Mouse (Mus musculus): ENCODE data around the gene Cdc42se1.

DNA sequence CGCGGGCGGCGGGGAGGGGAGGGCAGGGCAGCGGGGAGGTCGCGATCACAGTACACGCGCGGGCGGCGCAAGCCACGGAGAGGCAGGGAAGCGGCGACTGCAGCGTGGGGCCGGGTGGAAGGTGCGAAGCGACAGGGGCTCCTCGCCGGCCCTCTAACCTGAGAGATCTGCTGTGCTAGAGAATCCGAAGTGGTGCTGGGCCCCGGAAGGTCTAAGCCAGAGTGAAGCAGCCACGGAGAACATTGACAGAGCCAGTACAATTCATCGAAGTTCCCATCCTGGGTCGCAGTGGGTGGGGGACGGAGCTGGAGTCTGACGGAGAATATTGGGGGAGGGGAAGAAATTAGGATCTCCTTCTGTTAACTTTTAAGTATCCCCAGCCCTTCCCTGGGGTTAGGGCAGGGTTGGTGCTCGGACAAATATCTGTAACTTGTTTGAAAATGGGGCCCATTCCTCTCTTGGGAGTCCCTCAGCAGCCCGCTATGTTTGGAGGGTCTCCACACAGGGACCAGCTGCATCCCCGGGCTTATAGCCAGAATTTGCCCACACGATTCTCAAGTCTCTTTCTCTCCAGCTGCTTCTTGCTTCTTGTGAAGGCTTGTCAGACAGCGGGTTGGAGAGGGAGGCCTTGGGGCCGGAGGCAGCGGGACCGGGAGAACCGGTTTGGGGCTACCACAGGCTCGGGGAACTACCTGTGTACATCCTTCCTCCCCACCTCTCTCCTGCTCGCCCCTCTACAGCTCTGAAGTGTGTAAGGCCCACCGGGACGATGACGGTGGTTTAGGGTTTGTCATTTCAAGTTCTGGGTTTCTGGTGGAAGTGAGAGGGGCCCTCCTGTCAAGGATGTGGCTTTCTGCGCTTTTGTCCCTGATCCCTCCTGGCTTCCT is 605 bp downstream of the Cdc42se1 start:
- no peak for TF ChIP-seq CTCF (IDR thresholded peaks at IDR 0.05)
- no peak for TF ChIP-seq EP300 (IDR thresholded peaks at IDR 0.05)

Measured in lung, postnatal 0 days (tissue).